Mouse (Mus musculus) embryonic fibroblast, embryonic 13.5 days (primary cell): Measurements from ENCODE around the gene Dgcr2. TPM values are rescaled to one million over a fixed set of nuclear protein-coding genes. Genes with fewer than 3 reads are reported as not detected.

ENCODE experiments used
- H3K27ac ChIP-seq: 2 replicates; pipeline ENCODE4 v1.5.1; 2012; ENCODE audit warnings: low read length, control low read depth, inconsistent platforms; ENCODE audit not compliant: insufficient read depth
- H3K4me1 ChIP-seq: 2 replicates; pipeline ENCODE4 v1.6.1; 2011; ENCODE audit warnings: low read length; ENCODE audit not compliant: control insufficient read depth, insufficient read depth
- H3K4me3 ChIP-seq: 2 replicates; pipeline ENCODE4 v1.5.1; 2011; ENCODE audit warnings: mild to moderate bottlenecking, control low read depth, low read length; ENCODE audit not compliant: insufficient read depth
- CTCF ChIP-seq: IDR thresholded peaks from 2 replicates; pipeline ENCODE4 v1.5.1; 2011; ENCODE audit warnings: mild to moderate bottlenecking, control low read depth, low read length, moderate library complexity, borderline replicate concordance; ENCODE audit not compliant: insufficient read depth
- POLR2A ChIP-seq: IDR thresholded peaks from 2 replicates; pipeline ENCODE4 v1.6.1; 2011; ENCODE audit warnings: low read depth, mild to moderate bottlenecking, control low read depth, low read length, moderate library complexity
- polyA plus RNA-seq: library from polyadenylated mRNA; stranded (reverse); fragments of >200 nt; gene quantifications from 2 replicates; pipeline ENCODE4 v1.2.4, GENCODE M21; 2011; ENCODE audit warnings: low read depth; ENCODE audit not compliant: missing spikeins, insufficient read length

The Dgcr2 gene
- polyA plus RNA-seq, 1 experiment = 53.0 TPM

DNA sequence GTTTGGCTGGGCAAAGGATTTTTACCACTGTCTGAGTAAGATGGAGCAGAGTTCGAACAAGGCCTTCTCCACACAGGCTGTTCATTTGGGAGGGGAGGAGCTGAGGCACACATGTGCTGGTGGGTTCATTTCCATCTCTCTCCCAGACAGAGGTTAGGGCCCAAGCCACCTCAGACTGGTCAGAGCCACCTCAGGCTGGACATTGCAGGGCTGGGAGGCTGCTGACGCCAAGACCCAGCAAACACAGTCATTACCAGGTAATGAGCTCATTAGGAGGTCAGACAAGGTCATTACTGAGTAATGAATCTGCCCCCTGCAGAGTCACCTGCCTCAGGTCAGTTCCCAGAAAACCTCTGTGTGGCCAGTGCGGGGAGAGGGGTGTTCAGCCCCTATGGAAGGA lies 69.5 kb downstream of the Dgcr2 start:
- no peak overlapping the region for H3K27ac ChIP-seq
- TF ChIP-seq CTCF = no peak
- no peak for TF ChIP-seq POLR2A
- no peaks in the 10 kb centered on the region for H3K4me1 ChIP-seq
- no peak overlapping the region for H3K4me3 ChIP-seq

DNA sequence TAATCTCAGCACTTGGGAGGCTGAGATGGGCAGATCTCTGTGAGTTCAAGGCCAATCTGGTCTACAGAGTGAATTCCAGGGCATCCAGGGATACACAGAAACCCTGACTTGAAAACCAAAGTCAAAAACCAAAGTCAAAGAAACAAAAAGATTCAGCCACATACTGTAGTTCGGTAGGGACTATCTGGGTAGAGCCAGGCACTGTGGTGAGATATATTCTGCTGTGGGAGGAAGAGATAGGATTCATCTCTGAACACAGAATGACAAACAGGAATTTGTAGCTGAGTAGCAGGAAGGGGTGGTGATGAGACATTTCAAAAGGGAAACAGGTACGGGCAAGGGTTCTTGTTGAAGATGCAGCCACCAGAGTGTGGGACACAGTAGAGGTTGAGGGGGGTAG lies 70.1 kb downstream of the Dgcr2 start:
- H3K27ac ChIP-seq = no peak overlapping the region
- H3K4me3 ChIP-seq = no peak overlapping the region
- TF ChIP-seq CTCF = no peak
- TF ChIP-seq POLR2A = no peak
- H3K4me1 ChIP-seq = no peaks in the 10 kb centered on the region

DNA sequence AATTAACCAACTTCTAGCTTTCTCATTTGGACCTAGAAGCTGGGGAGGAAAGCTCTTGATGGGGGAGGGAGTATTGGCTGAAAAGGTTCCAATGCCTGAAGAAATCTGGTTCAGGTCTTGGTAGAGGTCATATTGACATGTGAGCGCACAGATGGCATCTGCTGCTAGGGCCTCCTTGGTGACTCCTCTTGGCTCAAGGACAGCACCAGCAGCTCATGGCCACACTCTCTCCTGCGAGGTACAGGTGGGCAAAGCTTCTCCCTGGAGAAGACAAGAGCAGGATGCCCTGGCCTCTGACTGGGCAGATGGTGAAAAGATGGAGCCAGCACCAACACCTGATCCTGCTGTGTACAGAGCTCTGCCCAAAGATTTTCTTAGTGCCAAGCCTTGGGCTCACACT lies 71.9 kb downstream of the Dgcr2 start:
- Histone ChIP-seq H3K4me3 (no peak overlapping the region), H3K27ac (no peak overlapping the region), H3K4me1 (no peaks in the 10 kb centered on the region)
- TF ChIP-seq CTCF (no peak), POLR2A (no peak)

DNA sequence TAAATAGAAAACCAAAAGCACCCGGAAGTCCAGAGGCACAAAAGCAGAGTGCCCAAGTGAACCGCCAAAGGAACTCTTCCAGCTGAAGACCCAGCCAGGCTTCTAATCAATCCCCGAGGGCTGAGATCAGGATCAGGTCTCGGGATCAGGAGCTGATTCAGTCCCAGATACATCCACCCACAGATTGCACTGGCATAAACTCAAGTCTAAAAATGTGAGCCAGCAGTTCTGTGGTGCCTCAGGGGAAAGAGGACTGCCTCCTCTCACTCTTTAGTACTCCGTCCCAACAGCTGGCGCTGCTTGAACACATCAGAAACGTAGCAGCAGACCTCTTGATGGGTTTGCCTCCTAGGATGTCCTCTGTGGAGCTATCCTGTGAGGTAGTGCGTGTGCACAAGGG lies 81.8 kb downstream of the Dgcr2 start:
- Histone ChIP-seq H3K4me1 (no peaks in the 10 kb centered on the region; the same call in 1 of the 2 replicates), H3K27ac (no peak overlapping the region), H3K4me3 (no peak overlapping the region)
- TF ChIP-seq CTCF (no peak), POLR2A (no peak)

DNA sequence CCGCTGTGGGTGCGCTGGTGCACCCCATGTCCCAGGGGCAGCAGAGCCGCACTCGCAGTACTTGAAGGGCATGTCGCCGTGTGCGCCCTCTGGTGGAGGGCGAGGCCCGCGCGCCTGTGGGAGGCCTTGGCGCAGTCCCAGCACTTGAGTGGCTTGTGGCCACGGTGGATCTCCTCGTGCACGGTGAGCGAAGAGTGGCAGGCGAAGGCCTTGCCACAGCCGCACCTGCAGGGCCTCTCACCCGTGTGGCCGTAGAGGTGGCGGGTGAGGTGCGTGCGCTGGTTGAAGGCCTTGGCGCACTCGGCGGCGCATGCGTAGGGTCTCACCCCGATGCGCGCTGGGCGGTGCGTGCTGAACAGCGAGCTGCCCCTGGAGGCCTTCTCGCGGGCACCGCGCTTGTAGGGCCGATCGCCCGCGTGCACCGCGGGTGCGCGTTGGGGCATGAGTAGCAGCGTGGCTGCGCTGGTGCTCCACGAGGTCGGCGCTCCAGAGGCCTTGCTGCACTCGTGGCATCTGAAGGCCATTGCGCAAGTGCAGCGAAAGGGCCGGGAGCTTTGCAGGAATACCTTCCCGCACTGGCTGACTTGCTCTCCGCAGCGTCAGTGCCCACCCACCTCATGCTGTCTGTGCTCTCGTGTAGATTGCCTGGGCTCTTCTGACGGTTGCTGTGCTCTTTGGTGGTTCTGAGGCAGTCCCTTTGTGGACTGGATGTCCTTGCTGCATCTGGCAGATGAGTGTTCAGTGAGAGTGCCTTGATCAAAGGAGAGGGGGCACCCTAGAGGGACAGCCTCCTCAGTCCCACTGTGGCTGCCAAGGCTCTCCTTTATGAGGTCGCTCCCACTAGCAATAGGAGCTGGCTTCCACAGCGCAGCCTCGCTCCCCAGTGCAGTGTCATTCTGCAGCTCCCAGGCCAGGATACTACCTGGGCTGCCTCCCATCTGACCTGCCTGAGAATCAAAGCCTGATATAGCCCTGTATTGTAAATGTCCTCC lies 82.7 kb downstream of the Dgcr2 start:
- peaks cover 3% of the 10 kb centered on the region for H3K4me1 ChIP-seq
- peak overlapping the region; percentile 19 for H3K4me3 ChIP-seq
- TF ChIP-seq CTCF = peak; percentile 96
- TF ChIP-seq POLR2A = peak; percentile 59
- no peak overlapping the region for H3K27ac ChIP-seq

DNA sequence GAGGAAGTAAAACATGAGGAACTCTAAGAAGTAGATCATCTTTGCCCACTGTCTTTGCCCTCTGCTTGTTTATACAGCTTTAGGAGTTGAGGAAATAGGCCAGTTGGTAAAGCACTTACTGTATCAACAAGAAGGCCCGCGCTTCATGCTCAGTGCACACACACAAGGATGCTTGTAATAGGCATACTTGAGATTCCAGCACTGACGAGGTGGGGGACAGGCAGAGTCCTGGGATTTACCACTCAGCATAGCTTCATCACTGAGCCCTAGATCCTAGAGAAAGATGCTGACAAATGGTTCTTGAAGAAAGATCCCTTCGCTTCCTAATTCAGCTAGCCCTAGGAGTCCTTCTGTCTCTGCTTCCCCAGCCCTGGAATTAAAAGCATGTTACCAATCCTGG lies 85.2 kb downstream of the Dgcr2 start:
- TF ChIP-seq POLR2A (no peak), CTCF (no peak)
- Histone ChIP-seq H3K4me3 (no peak overlapping the region), H3K27ac (no peak overlapping the region), H3K4me1 (peaks cover 22% of the 10 kb centered on the region)

DNA sequence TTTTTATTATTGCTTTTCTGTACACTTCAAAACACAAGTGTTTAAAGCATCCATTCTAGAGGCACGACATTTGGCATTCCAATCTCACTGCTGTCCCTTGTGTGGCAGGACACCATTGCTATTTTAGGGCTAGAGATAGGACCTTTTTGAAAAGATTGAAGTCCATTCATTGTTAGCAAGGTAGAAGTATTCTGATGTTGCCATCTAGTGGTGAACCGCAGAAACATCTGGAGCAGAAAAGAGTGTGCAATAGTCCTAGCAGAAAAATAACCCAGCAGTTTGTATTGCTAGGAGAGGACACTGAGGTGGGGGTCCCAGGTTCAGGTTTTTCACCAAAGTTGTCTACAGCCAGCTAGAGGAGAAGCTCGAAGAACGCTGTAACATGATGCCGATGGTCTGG lies 86.2 kb downstream of the Dgcr2 start:
- peaks cover 23% of the 10 kb centered on the region for H3K4me1 ChIP-seq
- no peak overlapping the region for H3K4me3 ChIP-seq
- no peak for TF ChIP-seq CTCF
- H3K27ac ChIP-seq = no peak overlapping the region

DNA sequence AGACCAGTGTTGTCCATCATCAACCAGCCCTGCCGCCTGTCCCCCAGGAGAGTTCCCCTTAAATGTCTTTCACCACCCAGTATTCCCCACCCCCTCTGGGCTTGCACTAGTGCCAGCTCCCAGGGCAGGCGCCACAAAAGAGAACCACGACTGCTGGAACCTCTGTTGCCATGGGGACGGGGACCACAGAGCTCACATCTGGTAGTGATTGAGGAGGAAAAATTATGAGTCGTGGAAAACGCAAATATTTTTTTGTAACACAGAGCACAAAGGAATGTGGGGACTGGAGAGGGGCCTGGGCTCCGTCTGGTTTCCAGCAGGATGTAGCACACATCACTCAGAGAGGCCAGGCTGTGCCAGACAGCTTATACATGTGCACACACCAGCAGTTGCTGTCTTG lies 88.7 kb downstream of the Dgcr2 start:
- TF ChIP-seq POLR2A = no peak
- TF ChIP-seq CTCF = no peak
- Histone ChIP-seq H3K4me3 (no peak overlapping the region), H3K27ac (peak overlapping the region; percentile 86), H3K4me1 (peaks cover 34% of the 10 kb centered on the region)

DNA sequence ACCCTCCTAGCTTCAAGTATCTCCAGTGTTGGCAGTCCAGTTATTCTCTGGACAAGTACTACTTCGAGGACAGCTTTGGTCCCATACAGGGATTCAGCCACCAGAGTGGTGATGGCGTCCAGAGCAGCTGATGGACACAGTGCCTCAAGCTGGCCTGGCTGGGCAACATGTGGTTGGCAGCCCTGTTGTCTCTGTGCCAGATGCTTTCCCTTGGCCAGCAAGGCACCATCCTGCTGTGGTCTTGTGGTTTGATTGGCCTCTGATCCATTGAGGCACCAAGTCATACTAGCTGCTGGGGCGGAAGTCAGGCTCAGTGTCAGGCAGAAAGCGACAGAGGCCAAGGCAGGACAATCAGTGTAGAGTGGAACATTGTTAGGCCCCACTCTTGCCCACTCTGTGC lies 89.2 kb downstream of the Dgcr2 start:
- TF ChIP-seq POLR2A (no peak), CTCF (no peak)
- peak overlapping the region; percentile 86 for H3K27ac ChIP-seq
- H3K4me1 ChIP-seq = peaks cover 36% of the 10 kb centered on the region
- no peak overlapping the region for H3K4me3 ChIP-seq

DNA sequence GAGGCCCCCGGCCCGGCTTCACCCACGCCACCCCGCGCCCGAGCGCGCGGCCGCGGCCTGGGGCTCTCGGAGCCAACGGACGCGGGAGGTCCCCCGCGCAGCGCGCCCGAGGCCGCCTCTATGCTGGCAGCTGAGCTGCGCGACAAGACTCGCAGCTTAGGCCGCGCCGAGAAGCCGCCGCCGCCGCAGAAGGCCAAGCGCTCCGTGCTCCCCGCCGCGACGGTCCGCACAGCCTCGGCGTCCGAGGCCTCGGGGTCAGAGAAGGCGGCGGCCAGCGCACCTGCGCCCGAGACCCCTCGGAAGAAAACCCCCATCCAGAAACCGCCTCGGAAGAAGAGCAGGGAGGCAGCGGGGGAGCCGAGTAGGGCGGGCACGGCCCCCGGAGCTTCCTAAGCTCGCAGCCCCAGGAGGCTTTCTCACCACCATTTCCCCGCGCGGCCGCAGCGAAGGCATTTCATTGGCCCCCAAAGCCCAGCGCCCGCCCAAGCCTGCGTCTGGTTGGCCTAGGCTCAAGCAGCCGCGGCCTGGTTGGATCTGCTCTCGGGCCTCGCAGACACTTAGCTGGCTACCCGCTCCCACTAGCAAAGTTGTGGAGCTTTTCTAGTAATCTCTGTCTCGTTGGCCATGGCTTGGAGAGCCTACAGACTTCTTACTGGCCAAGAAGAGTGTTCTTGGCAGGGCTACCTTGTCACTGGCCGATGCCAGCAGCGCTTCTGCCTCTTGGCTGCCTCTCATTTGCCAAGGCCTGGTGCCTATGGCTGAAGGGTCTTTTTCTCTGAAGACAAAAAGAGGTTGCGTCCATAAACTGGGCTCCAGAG lies 91.0 kb downstream of the Dgcr2 start:
- H3K4me3 ChIP-seq = no peak overlapping the region
- TF ChIP-seq CTCF = no peak
- no peak for TF ChIP-seq POLR2A
- peaks cover 42% of the 10 kb centered on the region for H3K4me1 ChIP-seq
- peak overlapping the region; percentile 52 for H3K27ac ChIP-seq
